Mouse (Mus musculus): ENCODE results near the gene Becn1. TPM values are rescaled to one million over a fixed set of nuclear protein-coding genes. Genes with fewer than 3 reads are reported as not detected.

The Becn1 gene
- polyA plus RNA-seq, 1 experiment from 2014 or later: 166 TPM

- no peaks in the 10 kb centered on the region for H3K9me3 ChIP-seq (ENCODE audit: control insufficient read depth, low read length)
- 54% methylated on average over 6 of the region's 6 CpGs for WGBS
- peak overlapping the region; percentile 77 for H3K4me2 ChIP-seq (replicated peaks; ENCODE audit: low read depth, low read length)
- H3K4me1 ChIP-seq (replicated peaks; ENCODE audit: control insufficient read depth, insufficient read depth, low read length): peaks cover 18% of the 10 kb centered on the region
- no peak for ATAC-seq (ENCODE audit: low FRiP score)
- 0 out of 2 replicates have a peak overlapping the region, but pooled peaks have one; percentile 53 for H3K9ac ChIP-seq (ENCODE audit: low read depth, low read length)
- no peaks in the 10 kb centered on the region for H3K36me3 ChIP-seq (ENCODE audit: control insufficient read depth, insufficient read depth, low read length)
- no peak overlapping the region for H3K4me3 ChIP-seq (ENCODE audit: low read depth, low read length)
- DNase-seq (ENCODE audit: low spot score): no peak
- peak overlapping the region; percentile 61; the same call in 1 of the 2 replicates for H3K27ac ChIP-seq (ENCODE audit: low read depth, low read length)
- peaks cover 31% of the 10 kb centered on the region for H3K27me3 ChIP-seq (ENCODE audit: control insufficient read depth, insufficient read depth, low read length)
Observed at GRCm38 (mm10) chr11:101259261-101259712, 42.8 kb downstream of the Becn1 start.

DNA sequence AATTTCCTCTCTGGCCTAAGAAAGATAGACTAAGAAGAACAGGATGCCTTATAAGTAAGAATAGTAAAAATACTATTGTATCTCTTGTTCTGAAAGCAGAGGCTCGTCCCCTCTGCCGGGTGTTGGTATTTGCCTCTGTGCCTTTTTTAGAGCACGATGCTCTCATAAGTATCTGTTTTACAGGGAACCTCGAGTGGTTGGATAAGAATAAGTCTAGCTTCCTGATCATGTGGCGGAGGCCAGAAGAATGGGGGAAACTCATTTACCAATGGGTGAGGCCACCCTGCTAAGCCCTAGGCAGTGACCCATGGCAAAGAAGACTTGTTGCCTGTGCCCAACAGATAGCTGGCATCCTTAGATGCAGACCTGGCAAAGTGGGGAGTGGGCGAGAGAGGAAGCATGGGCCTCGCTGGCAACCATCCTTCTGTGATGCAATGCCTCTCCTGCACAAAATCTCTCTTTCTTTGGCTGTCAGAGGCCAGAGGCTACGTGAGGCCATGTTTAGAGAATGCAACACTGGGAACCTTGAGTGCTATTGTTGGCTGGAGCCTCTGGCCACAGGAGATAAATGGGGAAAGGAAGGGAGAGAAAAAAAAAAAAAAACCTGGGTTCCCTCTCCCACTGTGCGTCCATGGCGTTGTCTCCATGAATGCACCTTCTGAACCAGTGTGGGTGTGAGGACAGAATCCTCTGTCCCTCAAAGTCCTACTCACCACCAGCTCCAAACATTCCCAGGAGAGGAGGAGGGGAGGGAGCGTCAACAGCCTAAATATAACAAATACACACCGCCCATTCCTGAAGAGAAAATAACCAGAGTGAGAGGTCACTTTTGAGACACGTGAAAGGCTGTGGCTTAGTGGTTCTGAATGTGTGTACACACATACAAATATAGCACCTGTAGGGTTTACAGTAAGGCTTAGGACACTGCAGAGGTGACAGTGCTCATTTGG lies 46.0 kb downstream of the Becn1 start:
- no peak overlapping the region for H3K9ac ChIP-seq (ENCODE audit: low read depth, low read length)
- H3K36me3 ChIP-seq (ENCODE audit: control insufficient read depth, insufficient read depth, low read length): no peaks in the 10 kb centered on the region
- H3K9me3 ChIP-seq (ENCODE audit: control insufficient read depth, low read length): no peaks in the 10 kb centered on the region
- no peak for ATAC-seq (ENCODE audit: low FRiP score)
- WGBS: 93% methylated on average over 13 of the region's 13 CpGs
- H3K4me2 ChIP-seq (replicated peaks; ENCODE audit: low read depth, low read length): no peak overlapping the region
- H3K4me1 ChIP-seq (replicated peaks; ENCODE audit: control insufficient read depth, insufficient read depth, low read length): peaks cover 14% of the 10 kb centered on the region
- no peak overlapping the region for H3K27ac ChIP-seq (ENCODE audit: low read depth, low read length)
- 0 out of 2 replicates have a peak, but pooled peaks cover 2% of the 10 kb centered on the region for H3K27me3 ChIP-seq (ENCODE audit: control insufficient read depth, insufficient read depth, low read length)
- H3K4me3 ChIP-seq (ENCODE audit: low read depth, low read length): no peak overlapping the region
- no peak for DNase-seq (ENCODE audit: low spot score)

- WGBS: under 1% methylated on average over 40 of the region's 40 CpGs
- Histone ChIP-seq H3K27me3 (ENCODE audit: control insufficient read depth, insufficient read depth, low read length) (no peaks in the 10 kb centered on the region), H3K9ac (ENCODE audit: low read depth, low read length) (peak within 1 kb of the TSS; percentile 93), H3K4me1 (replicated peaks; ENCODE audit: control insufficient read depth, insufficient read depth, low read length) (peaks cover 4% of the 10 kb centered on the region; the same call in 1 of the 2 replicates), H3K27ac (ENCODE audit: low read depth, low read length) (peak within 1 kb of the TSS; percentile 87), H3K9me3 (ENCODE audit: control insufficient read depth, low read length) (no peaks in the 10 kb centered on the region), H3K4me3 (ENCODE audit: low read depth, low read length) (peak within 1 kb of the TSS; percentile 78), H3K4me2 (replicated peaks; ENCODE audit: low read depth, low read length) (peak within 1 kb of the TSS; percentile 86), H3K36me3 (ENCODE audit: control insufficient read depth, insufficient read depth, low read length) (no peaks in the 10 kb centered on the region)
- DNase-seq (ENCODE audit: low spot score) (peak; percentile 91), ATAC-seq (ENCODE audit: low FRiP score) (0 out of 2 replicates have a peak, but pooled peaks have one; percentile 45)
Observed at GRCm38 (mm10) chr11:101253613-101254389, 48.3 kb downstream of the Becn1 start, which contains the start of gene Vps25. TSS of gene Vps25 (plus strand) at chr11:101253707.

- H3K36me3 ChIP-seq (ENCODE audit: control insufficient read depth, insufficient read depth, low read length): no peaks in the 10 kb centered on the region
- peaks cover under 1% of the 10 kb centered on the region for H3K27me3 ChIP-seq (ENCODE audit: control insufficient read depth, insufficient read depth, low read length)
- H3K4me1 ChIP-seq (replicated peaks; ENCODE audit: control insufficient read depth, insufficient read depth, low read length): peaks cover 3% of the 10 kb centered on the region; the same call in 1 of the 2 replicates
- peak overlapping the region; percentile 86 for H3K4me2 ChIP-seq (replicated peaks; ENCODE audit: low read depth, low read length)
- no peaks in the 10 kb centered on the region for H3K9me3 ChIP-seq (ENCODE audit: control insufficient read depth, low read length)
- H3K27ac ChIP-seq (ENCODE audit: low read depth, low read length): peak overlapping the region; percentile 87
- H3K4me3 ChIP-seq (ENCODE audit: low read depth, low read length): peak overlapping the region; percentile 78
- ATAC-seq (ENCODE audit: low FRiP score): no peak
- DNase-seq (ENCODE audit: low spot score): peak; percentile 47
- 13% methylated on average over 7 of the region's 7 CpGs for WGBS
- H3K9ac ChIP-seq (ENCODE audit: low read depth, low read length): peak overlapping the region; percentile 93
Observed at GRCm38 (mm10) chr11:101252941-101253340, 49.1 kb downstream of the Becn1 start.

GRCm38 (mm10) chr11:101251031-101251430 lies 51.1 kb downstream of the Becn1 start:
- Histone ChIP-seq H3K4me3 (ENCODE audit: low read depth, low read length) (no peak overlapping the region), H3K9ac (ENCODE audit: low read depth, low read length) (no peak overlapping the region), H3K27me3 (ENCODE audit: control insufficient read depth, insufficient read depth, low read length) (peaks cover 14% of the 10 kb centered on the region), H3K27ac (ENCODE audit: low read depth, low read length) (no peak overlapping the region), H3K36me3 (ENCODE audit: control insufficient read depth, insufficient read depth, low read length) (no peaks in the 10 kb centered on the region), H3K4me1 (replicated peaks; ENCODE audit: control insufficient read depth, insufficient read depth, low read length) (peaks cover 3% of the 10 kb centered on the region), H3K4me2 (replicated peaks; ENCODE audit: low read depth, low read length) (no peak overlapping the region), H3K9me3 (ENCODE audit: control insufficient read depth, low read length) (no peaks in the 10 kb centered on the region)
- DNase-seq (ENCODE audit: low spot score) (no peak), ATAC-seq (ENCODE audit: low FRiP score) (no peak)
- 66% methylated on average over 2 of the region's 2 CpGs for WGBS

GRCm38 (mm10) chr11:101248258-101248994 lies 53.7 kb downstream of the Becn1 start:
- no peak for ATAC-seq (ENCODE audit: low FRiP score)
- no peaks in the 10 kb centered on the region; the same call in none of the 2 replicates for H3K4me1 ChIP-seq (replicated peaks; ENCODE audit: control insufficient read depth, insufficient read depth, low read length)
- peak; percentile 80 for DNase-seq (ENCODE audit: low spot score)
- no peak overlapping the region for H3K27ac ChIP-seq (ENCODE audit: low read depth, low read length)
- H3K4me3 ChIP-seq (ENCODE audit: low read depth, low read length): no peak overlapping the region
- 39% methylated on average over 14 of the region's 14 CpGs for WGBS
- H3K9ac ChIP-seq (ENCODE audit: low read depth, low read length): no peak overlapping the region
- peaks cover 14% of the 10 kb centered on the region for H3K27me3 ChIP-seq (ENCODE audit: control insufficient read depth, insufficient read depth, low read length)
- H3K9me3 ChIP-seq (ENCODE audit: control insufficient read depth, low read length): no peaks in the 10 kb centered on the region
- no peaks in the 10 kb centered on the region for H3K36me3 ChIP-seq (ENCODE audit: control insufficient read depth, insufficient read depth, low read length)
- H3K4me2 ChIP-seq (replicated peaks; ENCODE audit: low read depth, low read length): no peak overlapping the region

- ATAC-seq (ENCODE audit: low FRiP score): no peak
- 0 out of 2 replicates have a peak overlapping the region, but pooled peaks have one; percentile 3 for H3K4me2 ChIP-seq (replicated peaks; ENCODE audit: low read depth, low read length)
- no peak for DNase-seq (ENCODE audit: low spot score)
- H3K27me3 ChIP-seq (ENCODE audit: control insufficient read depth, insufficient read depth, low read length): peaks cover 14% of the 10 kb centered on the region
- 86% methylated on average over 6 of the region's 6 CpGs for WGBS
- no peaks in the 10 kb centered on the region; the same call in none of the 2 replicates for H3K4me1 ChIP-seq (replicated peaks; ENCODE audit: control insufficient read depth, insufficient read depth, low read length)
- H3K9ac ChIP-seq (ENCODE audit: low read depth, low read length): no peak overlapping the region
- H3K9me3 ChIP-seq (ENCODE audit: control insufficient read depth, low read length): no peaks in the 10 kb centered on the region
- no peaks in the 10 kb centered on the region for H3K36me3 ChIP-seq (ENCODE audit: control insufficient read depth, insufficient read depth, low read length)
- H3K27ac ChIP-seq (ENCODE audit: low read depth, low read length): no peak overlapping the region
- no peak overlapping the region for H3K4me3 ChIP-seq (ENCODE audit: low read depth, low read length)
Observed at GRCm38 (mm10) chr11:101247521-101248030, 54.5 kb downstream of the Becn1 start.

GRCm38 (mm10) chr11:101246702-101247012 lies 55.4 kb downstream of the Becn1 start:
- H3K27me3 ChIP-seq (ENCODE audit: control insufficient read depth, insufficient read depth, low read length): peaks cover 14% of the 10 kb centered on the region
- no peaks in the 10 kb centered on the region for H3K36me3 ChIP-seq (ENCODE audit: control insufficient read depth, insufficient read depth, low read length)
- peak overlapping the region; percentile 69 for H3K9ac ChIP-seq (ENCODE audit: low read depth, low read length)
- no peak overlapping the region for H3K27ac ChIP-seq (ENCODE audit: low read depth, low read length)
- DNase-seq (ENCODE audit: low spot score) (no peak), ATAC-seq (ENCODE audit: low FRiP score) (no peak)
- peak overlapping the region; percentile 60 for H3K4me3 ChIP-seq (ENCODE audit: low read depth, low read length)
- no peaks in the 10 kb centered on the region for H3K9me3 ChIP-seq (ENCODE audit: control insufficient read depth, low read length)
- no peaks in the 10 kb centered on the region; the same call in none of the 2 replicates for H3K4me1 ChIP-seq (replicated peaks; ENCODE audit: control insufficient read depth, insufficient read depth, low read length)
- peak overlapping the region; percentile 99 for H3K4me2 ChIP-seq (replicated peaks; ENCODE audit: low read depth, low read length)
- WGBS: 2% methylated on average over 7 of the region's 7 CpGs
